Mouse (Mus musculus) hematopoietic multipotent progenitor cell, adult 10-12 weeks (in vitro differentiated cells): Measurements from ENCODE around the gene Clk1. TPM values are rescaled to one million over a fixed set of nuclear protein-coding genes. Genes with fewer than 3 reads are reported as not detected.

Experiments
- polyA plus RNA-seq: library from polyadenylated mRNA; stranded (reverse); fragments of >175 nt; gene quantifications from 2 replicates; pipeline ENCODE4 v1.2.3, GENCODE M21; 2012; ENCODE audit warnings: low replicate concordance

Gene Clk1
- polyA plus RNA-seq, result 13.8 and 19.6 TPM in 2 replicates

DNA sequence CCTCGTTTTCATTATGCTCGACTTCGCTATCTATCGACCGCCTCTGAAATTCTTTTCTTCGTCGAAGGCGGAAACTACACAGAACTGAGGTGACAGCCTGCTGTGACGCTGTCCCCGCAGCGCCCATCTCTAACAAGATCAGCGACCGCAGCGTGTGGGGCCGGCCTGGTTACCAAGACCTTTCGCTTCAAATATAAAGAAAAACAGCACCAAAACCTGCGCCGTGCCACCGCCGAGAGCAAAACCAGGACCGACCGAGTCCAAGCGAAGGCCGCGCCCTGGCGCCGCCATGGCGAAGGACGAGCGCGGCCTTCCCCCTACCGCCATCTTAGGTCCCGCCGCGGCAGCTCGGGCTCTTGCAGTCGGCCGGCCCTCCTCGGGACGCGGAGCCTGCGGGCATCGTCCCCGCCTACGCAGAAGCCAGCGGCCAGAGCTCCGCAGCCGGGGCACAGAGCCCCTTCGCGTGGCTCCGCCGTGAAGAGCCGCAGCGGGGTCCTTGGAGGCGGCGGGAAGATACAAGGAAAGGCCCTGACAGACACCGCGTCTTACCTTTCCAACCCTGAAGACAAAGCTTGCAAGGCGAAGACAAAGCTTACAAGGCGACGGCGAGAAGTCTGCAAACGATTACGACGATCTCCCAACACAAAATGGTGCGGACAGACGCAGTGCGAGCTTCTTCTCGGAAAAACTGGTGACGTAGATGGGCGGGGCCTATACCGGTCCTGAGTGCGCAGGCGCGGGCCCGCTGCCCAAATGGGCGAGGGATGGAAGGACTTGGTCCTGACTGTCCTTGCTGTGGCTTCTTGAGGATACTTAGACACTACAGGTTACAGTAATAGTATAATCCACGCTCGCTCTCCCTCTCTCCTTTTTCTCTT is at the start of gene Clk1:
TSS of gene Clk1 (minus strand) at position 696 of the 878 bp plus-strand sequence.

DNA sequence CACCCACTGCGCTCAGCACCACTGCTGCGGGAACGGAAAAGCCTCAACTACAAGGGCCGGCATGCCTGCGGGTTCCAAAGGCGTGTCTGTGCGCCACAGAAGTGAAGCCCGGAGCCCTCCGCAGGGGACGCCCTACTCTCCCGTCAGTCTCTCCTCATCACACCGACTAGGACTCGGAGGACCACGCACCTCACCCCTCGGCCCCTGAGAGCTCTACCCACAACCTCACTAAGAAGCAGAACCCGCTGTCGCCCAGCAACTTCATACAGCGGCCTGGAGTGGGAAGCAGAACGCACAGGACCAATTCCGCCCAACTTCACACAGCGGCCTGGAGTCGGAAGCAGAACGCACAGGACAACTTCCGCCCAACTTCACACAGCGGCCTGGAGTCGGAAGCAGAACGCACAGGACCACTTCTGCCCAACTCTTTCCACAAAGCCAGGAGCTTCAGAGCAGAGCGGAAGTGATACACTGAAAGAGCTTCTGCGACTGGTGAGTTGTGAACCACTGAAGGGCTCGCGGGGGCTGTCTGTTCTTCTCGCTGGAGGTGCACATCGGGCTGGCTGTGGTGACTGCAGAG is 21.4 kb upstream of the Clk1 start, which contains the start of the genes Nif3l1 and Ppil3:
TSS of gene Nif3l1 (plus strand) at position 9 of the 580 bp plus-strand sequence.
TSS of gene Ppil3 (minus strand) at position 344 of the 580 bp plus-strand sequence.

DNA sequence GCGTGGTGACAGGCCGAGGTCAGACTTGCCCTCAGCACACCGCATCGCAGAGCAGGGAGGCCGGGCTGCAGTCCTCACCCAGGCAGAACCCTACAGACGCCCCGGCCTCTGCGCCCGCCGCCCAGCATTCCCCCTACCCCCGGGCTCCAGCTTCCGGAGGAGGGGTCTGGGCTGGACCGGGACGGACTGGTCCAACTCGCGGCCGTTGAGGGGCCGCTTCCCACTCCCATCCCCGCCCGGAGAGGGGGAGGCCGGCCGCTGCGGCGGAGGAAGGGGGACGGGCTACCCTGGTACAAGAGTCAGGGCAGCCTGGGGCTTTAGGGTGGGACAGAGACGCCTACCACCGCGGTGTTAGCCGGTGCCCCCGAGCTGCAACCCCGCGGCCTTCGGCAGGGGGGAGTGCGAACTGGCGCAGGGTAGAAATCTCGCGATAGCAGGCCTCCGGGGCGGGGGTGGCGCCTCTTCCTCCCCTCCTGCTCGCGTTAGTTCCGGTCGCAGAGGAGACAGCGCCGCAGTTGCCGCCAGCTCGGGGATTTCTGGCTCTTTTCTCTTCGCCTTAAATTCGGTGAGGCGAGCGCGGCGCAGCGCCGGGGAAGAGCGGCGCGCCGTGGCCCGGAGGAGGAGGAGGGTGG is 31.1 kb downstream of the Clk1 start, which contains the start of gene Bzw1:
TSS of gene Bzw1 (plus strand) at position 247 of the 632 bp plus-strand sequence.

Other genes with a start within 250 kb of the Clk1 start
- 0.08 and 0.18 TPM in 2 replicates for gene Aox4, start 213.7 kb downstream of the Clk1 start, polyA plus RNA-seq
- 0.04 and 0.07 TPM in 2 replicates for gene Aox2, start 145.7 kb downstream of the Clk1 start, polyA plus RNA-seq
- gene Bzw1, start 31.2 kb downstream of the Clk1 start, polyA plus RNA-seq, result 2.6 and 13.4 TPM in 2 replicates
- 0.64 and 4.4 TPM in 2 replicates for gene Nif3l1, start 21.1 kb upstream of the Clk1 start, polyA plus RNA-seq
- gene Ppil3, start 21.4 kb upstream of the Clk1 start, polyA plus RNA-seq, result 2.8 and 4.9 TPM in 2 replicates
- 8.3 and 14.8 TPM in 2 replicates for gene Orc2, start 81.0 kb upstream of the Clk1 start, polyA plus RNA-seq
- gene Fam126b, start 162.3 kb upstream of the Clk1 start, polyA plus RNA-seq, result 2.1 and 7.2 TPM in 2 replicates
- gene Ndufb3, start 162.3 kb upstream of the Clk1 start, polyA plus RNA-seq, result 2.1 and 5.0 TPM in 2 replicates